Mouse (Mus musculus): ENCODE measurements around the gene Copz2. TPM values are rescaled to one million over a fixed set of nuclear protein-coding genes. Genes with fewer than 3 reads are reported as not detected.
A peak's percentile ranks its signal among the peaks of the same experiment; 100 is the strongest.

Gene Copz2
- polyA plus RNA-seq, 1 experiment from 2014 or later = 105 TPM

DNA sequence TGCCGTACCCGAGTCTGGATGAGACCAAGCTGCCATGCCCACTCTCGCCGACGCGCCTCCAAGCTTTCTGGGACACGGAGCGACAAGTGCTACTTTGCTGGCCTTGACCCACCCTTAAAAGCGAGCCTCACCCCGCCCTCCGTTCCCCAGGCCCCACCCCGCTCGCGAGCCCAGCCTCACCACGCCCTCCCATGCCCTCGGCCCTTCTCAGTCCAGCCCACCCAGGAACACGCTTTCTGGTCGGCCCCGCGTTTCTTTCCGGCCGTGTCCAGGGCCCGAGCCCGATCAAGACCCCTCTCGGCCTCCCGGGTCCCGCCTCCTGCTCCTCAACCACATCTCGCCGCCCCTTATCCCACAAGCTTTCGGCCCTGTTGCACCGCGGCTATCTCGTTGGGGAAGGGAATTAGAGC, 20.3 kb upstream of the Copz2 start:
- Histone ChIP-seq H3K4me1 (replicated peaks) (peaks cover 45% of the 10 kb centered on the region), H3K4me3 (peak overlapping the region; percentile 83), H3K9ac (peak overlapping the region; percentile 94), H3K27ac (ENCODE audit: poor library complexity, severe bottlenecking) (peak overlapping the region; percentile 100), H3K27me3 (replicated peaks) (no peaks in the 10 kb centered on the region), H3K4me2 (peak overlapping the region; percentile 92), H3K9me3 (replicated peaks) (no peaks in the 10 kb centered on the region), H3K36me3 (peaks cover 21% of the 10 kb centered on the region)
- ATAC-seq (ENCODE audit: insufficient number of reproducible peaks, low FRiP score) = peak; percentile 89
- WGBS = under 1% methylated on average over 32 of the region's 33 CpGs

DNA sequence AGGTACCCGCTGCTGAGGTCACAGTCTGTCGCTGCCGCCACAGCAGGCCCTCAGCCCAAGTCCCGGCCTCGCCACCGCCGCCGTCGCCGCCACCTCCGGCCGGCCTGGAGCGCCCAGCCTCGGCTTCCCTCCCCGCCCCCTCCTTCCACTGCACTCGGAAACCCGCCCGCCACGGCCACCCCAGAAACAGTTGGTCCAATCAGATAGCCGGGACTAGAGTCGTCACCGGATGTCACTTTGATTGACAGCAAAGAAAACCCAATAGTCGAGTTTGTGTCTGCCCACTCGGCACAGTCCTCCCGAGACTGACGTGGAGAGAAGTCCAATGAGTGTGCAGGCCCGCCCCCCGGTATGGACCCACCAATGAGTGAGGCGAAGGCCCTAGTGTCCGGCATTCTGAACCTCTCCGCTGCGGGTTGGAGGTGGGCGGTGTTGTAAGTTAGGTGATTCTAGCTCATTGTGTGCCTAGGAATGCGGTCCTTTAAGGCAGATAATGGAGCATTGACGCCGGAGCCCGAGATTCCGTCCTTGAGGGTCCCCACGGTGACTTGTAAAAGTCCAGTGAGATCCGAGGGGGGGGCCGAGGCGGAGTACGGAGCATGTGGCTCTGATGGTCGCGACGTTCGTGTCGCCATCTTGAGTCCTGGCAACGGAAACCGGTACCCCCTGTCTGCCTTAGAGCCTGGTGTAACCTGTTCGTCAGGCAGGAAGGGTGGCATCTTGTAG, 19.7 kb upstream of the Copz2 start, which contains the start of gene Nfe2l1:
TSS of gene Nfe2l1 (minus strand) at position 156 of the 726 bp plus-strand sequence.
- peak; percentile 98 for ATAC-seq (ENCODE audit: insufficient number of reproducible peaks, low FRiP score)
- Histone ChIP-seq H3K4me2 (peak within 1 kb of the TSS; percentile 92), H3K9ac (peak within 1 kb of the TSS; percentile 94), H3K27me3 (replicated peaks) (no peaks in the 10 kb centered on the region), H3K4me3 (peak within 1 kb of the TSS; percentile 83), H3K4me1 (replicated peaks) (peaks cover 39% of the 10 kb centered on the region), H3K27ac (ENCODE audit: poor library complexity, severe bottlenecking) (peak within 1 kb of the TSS; percentile 100), H3K36me3 (peaks cover 21% of the 10 kb centered on the region), H3K9me3 (replicated peaks) (no peaks in the 10 kb centered on the region)
- WGBS = 0% methylated on average over 51 of the region's 51 CpGs

DNA sequence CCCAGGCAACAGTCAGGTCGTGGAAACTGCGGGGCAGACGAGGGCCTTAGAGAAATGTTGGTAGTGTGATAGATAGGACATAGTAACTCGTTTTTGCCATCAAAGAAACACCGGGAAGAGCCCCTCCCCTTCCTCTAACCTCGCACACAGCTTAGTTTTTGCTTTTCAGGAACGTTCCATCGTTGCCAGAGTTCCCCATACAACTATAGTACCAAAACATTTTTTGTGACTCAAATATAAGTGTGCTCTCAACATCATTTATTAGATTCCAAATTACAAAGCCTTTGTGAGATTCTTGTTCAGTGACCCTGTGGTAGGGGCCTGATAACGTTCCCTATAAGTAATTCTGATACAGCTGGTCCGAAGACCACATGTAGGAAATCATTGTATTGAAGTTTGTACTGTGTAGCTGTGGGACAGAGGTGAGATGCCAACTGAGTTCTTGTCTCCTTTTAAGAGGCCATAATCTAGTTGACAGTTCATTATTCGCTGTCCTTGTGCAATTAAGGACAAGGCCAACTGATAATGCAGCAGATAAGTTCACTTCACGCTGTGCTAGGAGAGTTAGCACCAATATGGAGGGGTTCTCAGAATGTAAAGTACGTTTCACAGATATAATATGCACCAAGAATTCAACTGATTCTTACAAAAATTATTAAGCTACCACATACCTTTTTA, 19.0 kb upstream of the Copz2 start:
- 15% methylated on average over 13 of the region's 13 CpGs for WGBS
- Histone ChIP-seq H3K36me3 (peaks cover 16% of the 10 kb centered on the region), H3K9me3 (replicated peaks) (no peaks in the 10 kb centered on the region)

DNA sequence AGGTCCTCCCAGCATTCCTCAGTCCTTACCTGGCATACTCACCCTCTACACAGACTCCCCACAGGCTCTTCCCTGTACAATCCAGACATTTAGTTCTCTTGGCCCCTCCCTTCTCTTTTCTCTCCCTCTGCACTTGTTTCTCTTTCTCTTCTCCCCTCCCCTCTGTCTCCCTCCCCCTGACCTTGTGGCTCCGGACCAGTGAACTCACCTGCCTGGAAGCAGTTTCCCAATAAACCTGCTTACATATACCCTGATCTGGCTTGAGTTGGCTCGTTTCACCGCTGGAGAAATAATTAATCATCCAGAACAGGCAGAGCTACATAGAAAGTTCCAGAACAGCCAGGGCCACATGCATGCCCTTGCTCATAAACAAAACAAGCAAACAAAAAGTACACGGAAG, 18.2 kb upstream of the Copz2 start:
- H3K4me2 ChIP-seq = no peak overlapping the region
- no peak overlapping the region for H3K4me3 ChIP-seq
- WGBS = 78% methylated on average over 4 of the region's 4 CpGs
- no peaks in the 10 kb centered on the region for H3K27me3 ChIP-seq (replicated peaks)
- no peak for ATAC-seq (ENCODE audit: insufficient number of reproducible peaks, low FRiP score)
- peaks cover 10% of the 10 kb centered on the region for H3K36me3 ChIP-seq
- no peak overlapping the region for H3K27ac ChIP-seq (ENCODE audit: poor library complexity, severe bottlenecking)
- no peaks in the 10 kb centered on the region for H3K9me3 ChIP-seq (replicated peaks)
- H3K9ac ChIP-seq = no peak overlapping the region
- H3K4me1 ChIP-seq (replicated peaks) = peaks cover 24% of the 10 kb centered on the region

More for the DNA sequence above, 19.0 kb upstream of the Copz2 start:
- ATAC-seq (ENCODE audit: insufficient number of reproducible peaks, low FRiP score) = no peak
- H3K27ac ChIP-seq (ENCODE audit: poor library complexity, severe bottlenecking) = peak overlapping the region; percentile 94
- no peaks in the 10 kb centered on the region for H3K27me3 ChIP-seq (replicated peaks)
- H3K9ac ChIP-seq = peak overlapping the region; percentile 72
- peak overlapping the region; percentile 83 for H3K4me3 ChIP-seq
- H3K4me1 ChIP-seq (replicated peaks) = peaks cover 32% of the 10 kb centered on the region
- H3K4me2 ChIP-seq = peak overlapping the region; percentile 71

DNA sequence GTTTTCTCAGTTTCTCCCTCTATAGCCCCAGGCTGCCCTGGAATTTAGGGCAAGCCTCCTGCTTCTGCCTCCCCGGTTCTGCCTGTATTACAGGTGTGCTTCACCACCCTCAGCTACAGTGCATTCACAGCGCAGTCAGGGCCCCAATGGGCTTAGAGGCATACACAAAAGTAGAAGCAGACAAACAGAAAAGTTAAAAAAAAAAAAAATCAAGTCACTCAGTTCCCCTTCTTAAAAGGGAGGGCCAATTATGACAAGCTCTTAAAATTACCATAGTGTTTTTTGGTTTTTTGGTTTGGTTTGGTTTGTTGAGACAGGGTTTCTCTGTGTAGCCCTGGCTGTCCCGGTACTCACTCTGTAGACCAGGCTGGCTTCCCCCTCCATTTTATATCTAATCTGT, 17.1 kb upstream of the Copz2 start:
- WGBS = 84% methylated on average over 3 of the region's 3 CpGs
- H3K27me3 ChIP-seq (replicated peaks) = peaks cover 8% of the 10 kb centered on the region; the same call in 1 of the 2 replicates
- H3K36me3 ChIP-seq = peaks cover 3% of the 10 kb centered on the region
- no peak overlapping the region for H3K9ac ChIP-seq
- no peak overlapping the region for H3K27ac ChIP-seq (ENCODE audit: poor library complexity, severe bottlenecking)
- H3K4me1 ChIP-seq (replicated peaks) = peaks cover 14% of the 10 kb centered on the region
- no peak overlapping the region for H3K4me3 ChIP-seq
- H3K9me3 ChIP-seq (replicated peaks) = no peaks in the 10 kb centered on the region
- H3K4me2 ChIP-seq = no peak overlapping the region
- no peak for ATAC-seq (ENCODE audit: insufficient number of reproducible peaks, low FRiP score)

DNA sequence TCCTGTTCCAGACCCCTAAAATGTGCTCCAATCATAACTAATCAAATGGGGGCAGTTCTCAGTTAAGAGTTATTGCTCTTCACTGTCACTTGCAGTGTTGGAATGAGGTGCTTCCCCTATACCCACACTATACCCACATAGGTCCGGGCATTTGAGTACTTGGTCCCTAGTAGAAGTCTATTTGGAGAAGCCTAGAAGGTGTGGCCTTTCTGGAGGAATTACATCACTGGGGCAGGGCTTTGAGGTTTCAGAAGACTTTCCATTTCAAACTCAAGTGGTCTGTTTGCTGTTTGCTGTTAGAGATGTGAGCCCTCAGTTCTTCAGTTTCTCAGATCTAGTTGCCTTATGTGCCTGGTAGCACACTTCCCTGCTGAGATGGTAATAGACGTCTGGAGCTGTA, 16.7 kb upstream of the Copz2 start:
- WGBS = 57% methylated on average over 2 of the region's 2 CpGs
- no peaks in the 10 kb centered on the region for H3K9me3 ChIP-seq (replicated peaks)
- H3K27me3 ChIP-seq (replicated peaks) = peaks cover 12% of the 10 kb centered on the region; the same call in 1 of the 2 replicates
- H3K27ac ChIP-seq (ENCODE audit: poor library complexity, severe bottlenecking) = no peak overlapping the region
- H3K36me3 ChIP-seq = no peaks in the 10 kb centered on the region
- H3K4me1 ChIP-seq (replicated peaks) = peaks cover 9% of the 10 kb centered on the region
- no peak for ATAC-seq (ENCODE audit: insufficient number of reproducible peaks, low FRiP score)
- no peak overlapping the region for H3K4me2 ChIP-seq
- H3K4me3 ChIP-seq = no peak overlapping the region
- no peak overlapping the region for H3K9ac ChIP-seq

DNA sequence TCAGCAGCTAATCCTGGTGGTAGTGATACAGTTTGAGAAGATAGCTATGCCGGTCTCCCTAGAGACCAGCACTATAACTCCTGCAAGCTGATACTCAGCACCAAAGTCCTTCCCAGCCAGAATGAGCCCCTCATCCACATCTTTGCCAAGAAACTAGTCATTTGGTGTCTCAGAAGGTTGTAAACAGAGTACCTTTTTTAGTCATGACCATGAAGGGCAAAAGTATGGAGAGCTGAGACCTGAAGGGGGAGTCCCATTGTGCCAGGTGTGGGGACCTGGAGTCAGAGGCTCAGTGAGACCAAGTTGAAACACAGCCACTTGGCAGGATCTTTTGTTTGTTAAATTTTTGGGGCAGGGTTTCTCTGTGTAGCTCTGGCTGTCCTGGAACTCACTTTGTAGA, 15.5 kb upstream of the Copz2 start:
- 78% methylated on average over 1 of the region's 1 CpGs for WGBS

DNA sequence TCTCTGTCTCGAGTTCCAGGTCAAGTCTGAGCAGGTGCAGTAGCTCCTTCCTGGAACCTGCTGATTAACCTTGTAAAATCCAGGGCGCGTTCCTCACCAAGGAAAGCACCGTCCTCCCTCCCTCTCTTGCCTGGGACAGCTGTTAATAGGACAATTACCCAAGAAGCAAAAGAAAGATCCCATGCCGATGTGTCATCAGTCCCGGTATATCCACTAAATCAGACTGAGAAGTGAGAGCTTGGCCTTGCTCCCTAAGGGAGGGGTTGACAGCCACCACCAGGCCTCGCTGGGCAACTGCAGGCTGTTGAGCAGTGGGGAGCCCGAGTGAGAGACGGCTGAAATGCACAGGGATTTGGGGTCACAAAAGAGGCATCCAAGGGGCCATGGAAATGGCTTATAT, 12.4 kb upstream of the Copz2 start:
- H3K4me1 ChIP-seq (replicated peaks) = no peaks in the 10 kb centered on the region
- peaks cover 20% of the 10 kb centered on the region; the same call in 1 of the 2 replicates for H3K27me3 ChIP-seq (replicated peaks)
- no peak overlapping the region for H3K27ac ChIP-seq (ENCODE audit: poor library complexity, severe bottlenecking)
- no peaks in the 10 kb centered on the region for H3K36me3 ChIP-seq
- H3K9me3 ChIP-seq (replicated peaks) = no peaks in the 10 kb centered on the region
- no peak for ATAC-seq (ENCODE audit: insufficient number of reproducible peaks, low FRiP score)
- 33% methylated on average over 9 of the region's 9 CpGs for WGBS
- H3K4me3 ChIP-seq = no peak overlapping the region
- H3K9ac ChIP-seq = no peak overlapping the region
- no peak overlapping the region for H3K4me2 ChIP-seq

More for the DNA sequence above, 15.5 kb upstream of the Copz2 start:
- Histone ChIP-seq H3K9me3 (replicated peaks) (no peaks in the 10 kb centered on the region), H3K9ac (no peak overlapping the region), H3K4me1 (replicated peaks) (peaks cover 3% of the 10 kb centered on the region; the same call in 1 of the 2 replicates), H3K36me3 (no peaks in the 10 kb centered on the region), H3K4me2 (no peak overlapping the region), H3K4me3 (no peak overlapping the region), H3K27ac (ENCODE audit: poor library complexity, severe bottlenecking) (no peak overlapping the region), H3K27me3 (replicated peaks) (peaks cover 18% of the 10 kb centered on the region; the same call in 1 of the 2 replicates)
- no peak for ATAC-seq (ENCODE audit: insufficient number of reproducible peaks, low FRiP score)

DNA sequence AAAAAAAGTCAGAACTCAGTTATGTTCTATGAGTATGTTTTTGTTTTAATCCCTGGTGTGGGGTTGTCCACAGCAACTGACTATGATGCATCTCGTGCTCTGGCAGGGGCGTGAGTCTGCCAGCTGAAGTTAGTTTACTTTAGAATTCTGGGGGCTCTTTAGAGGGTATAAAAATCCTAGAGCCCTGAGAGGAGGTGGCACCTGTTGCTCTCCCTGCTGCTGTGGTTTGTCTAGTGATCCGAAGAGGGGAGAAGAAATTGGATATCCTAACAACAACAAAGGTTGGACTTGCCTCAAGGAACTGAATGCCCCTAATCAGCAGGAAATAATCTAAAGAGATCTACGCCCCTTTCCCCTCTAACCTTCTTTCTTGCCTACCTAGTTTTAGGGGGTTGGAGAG, 11.3 kb upstream of the Copz2 start:
- 59% methylated on average over 4 of the region's 4 CpGs for WGBS
- Histone ChIP-seq H3K4me2 (no peak overlapping the region), H3K4me3 (no peak overlapping the region), H3K4me1 (replicated peaks) (no peaks in the 10 kb centered on the region), H3K9ac (no peak overlapping the region), H3K27ac (ENCODE audit: poor library complexity, severe bottlenecking) (no peak overlapping the region), H3K36me3 (no peaks in the 10 kb centered on the region), H3K9me3 (replicated peaks) (no peaks in the 10 kb centered on the region), H3K27me3 (replicated peaks) (peaks cover 20% of the 10 kb centered on the region; the same call in 1 of the 2 replicates)
- ATAC-seq (ENCODE audit: insufficient number of reproducible peaks, low FRiP score) = no peak

DNA sequence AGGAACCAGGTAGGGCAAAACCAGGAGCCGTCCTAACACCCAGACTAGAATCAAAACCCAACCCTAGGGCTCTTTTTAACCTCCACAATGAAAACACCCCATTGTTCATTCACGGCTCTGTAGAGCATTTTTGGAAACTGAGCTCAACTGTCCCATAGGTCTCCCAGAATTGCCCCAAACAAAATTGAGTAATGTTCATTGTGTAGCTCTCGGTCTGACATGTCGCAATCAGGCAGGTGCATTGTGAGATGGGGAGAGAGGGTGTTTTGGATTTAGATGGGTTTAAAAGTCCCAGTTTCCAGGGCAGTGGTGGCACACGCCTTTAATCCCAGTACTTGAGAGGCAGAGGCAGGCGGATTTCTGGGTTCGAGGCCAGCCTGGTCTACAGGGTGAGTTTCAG, 10.2 kb upstream of the Copz2 start:
- WGBS = 72% methylated on average over 7 of the region's 7 CpGs

DNA sequence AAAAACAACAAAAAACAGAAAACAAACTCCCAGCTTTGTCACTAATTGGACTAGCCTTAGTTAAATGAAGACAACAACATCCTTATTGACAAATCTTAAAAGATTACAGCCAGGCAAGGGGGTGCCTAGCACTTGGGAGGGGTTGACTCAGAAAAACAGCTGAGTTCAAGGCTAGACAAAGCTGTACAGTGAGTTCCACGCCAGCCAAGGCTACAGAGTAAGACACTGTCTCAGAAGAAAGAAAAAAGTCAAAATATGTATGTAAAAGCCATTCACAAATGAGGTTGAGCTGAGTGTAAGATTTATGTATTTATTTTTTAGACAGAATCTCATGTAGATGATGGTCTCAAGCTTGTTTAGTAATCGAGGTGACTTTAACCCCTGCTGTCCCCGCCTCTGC, 9.8 kb upstream of the Copz2 start:
- Histone ChIP-seq H3K9ac (no peak overlapping the region), H3K9me3 (replicated peaks) (no peaks in the 10 kb centered on the region), H3K27ac (ENCODE audit: poor library complexity, severe bottlenecking) (no peak overlapping the region), H3K27me3 (replicated peaks) (peaks cover 20% of the 10 kb centered on the region; the same call in 1 of the 2 replicates), H3K4me1 (replicated peaks) (no peaks in the 10 kb centered on the region), H3K4me3 (no peak overlapping the region), H3K36me3 (no peaks in the 10 kb centered on the region), H3K4me2 (no peak overlapping the region)
- no peak for ATAC-seq (ENCODE audit: insufficient number of reproducible peaks, low FRiP score)
- 70% methylated on average over 3 of the region's 3 CpGs for WGBS

More for the DNA sequence above, 10.2 kb upstream of the Copz2 start:
- H3K4me1 ChIP-seq (replicated peaks) = no peaks in the 10 kb centered on the region
- H3K36me3 ChIP-seq = no peaks in the 10 kb centered on the region
- no peak overlapping the region for H3K27ac ChIP-seq (ENCODE audit: poor library complexity, severe bottlenecking)
- no peak for ATAC-seq (ENCODE audit: insufficient number of reproducible peaks, low FRiP score)
- no peak overlapping the region for H3K9ac ChIP-seq
- no peak overlapping the region for H3K4me3 ChIP-seq
- H3K4me2 ChIP-seq = no peak overlapping the region
- peaks cover 20% of the 10 kb centered on the region; the same call in 1 of the 2 replicates for H3K27me3 ChIP-seq (replicated peaks)
- no peaks in the 10 kb centered on the region for H3K9me3 ChIP-seq (replicated peaks)
